Mouse (Mus musculus): ENCODE measurements around the gene Med12l. TPM values are rescaled to one million over a fixed set of nuclear protein-coding genes. Genes with fewer than 3 reads are reported as not detected.
A peak's percentile ranks its signal among the peaks of the same experiment; 100 is the strongest.

The Med12l gene
- polyA plus RNA-seq, 1 experiment from 2014 or later: 1.9 TPM

GRCm38 (mm10) chr3:59277502-59278253, 272.1 kb downstream of the Med12l start:
- no peak overlapping the region for H3K4me3 ChIP-seq
- no peaks in the 10 kb centered on the region for H3K36me3 ChIP-seq
- 21% methylated on average over 3 of the region's 3 CpGs for WGBS
- no peaks in the 10 kb centered on the region for H3K27me3 ChIP-seq
- ATAC-seq (ENCODE audit: borderline replicate concordance, extremely low read depth, low FRiP score, low TSS enrichment): peak; percentile 62; the same call in 1 of the 2 replicates
- H3K4me2 ChIP-seq: no peak overlapping the region
- no peaks in the 10 kb centered on the region for H3K4me1 ChIP-seq
- H3K9ac ChIP-seq: no peak overlapping the region
- H3K9me3 ChIP-seq: no peaks in the 10 kb centered on the region
- no peak overlapping the region for H3K27ac ChIP-seq

GRCm38 (mm10) chr3:59278254-59278533, 272.6 kb downstream of the Med12l start:
- no peaks in the 10 kb centered on the region for H3K9me3 ChIP-seq
- no peak overlapping the region for H3K4me2 ChIP-seq
- no peak overlapping the region for H3K9ac ChIP-seq
- no peaks in the 10 kb centered on the region for H3K27me3 ChIP-seq
- 68% methylated on average over 3 of the region's 3 CpGs for WGBS
- no peak overlapping the region for H3K4me3 ChIP-seq
- peak; percentile 19; the same call in 1 of the 2 replicates for ATAC-seq (ENCODE audit: borderline replicate concordance, extremely low read depth, low FRiP score, low TSS enrichment)
- no peaks in the 10 kb centered on the region for H3K4me1 ChIP-seq
- no peak overlapping the region for H3K27ac ChIP-seq
- no peaks in the 10 kb centered on the region for H3K36me3 ChIP-seq

- ATAC-seq (ENCODE audit: borderline replicate concordance, extremely low read depth, low FRiP score, low TSS enrichment): 0 out of 2 replicates have a peak, but pooled peaks have one; percentile 19
- no peaks in the 10 kb centered on the region for H3K36me3 ChIP-seq
- H3K4me3 ChIP-seq: no peak overlapping the region
- no peak overlapping the region for H3K27ac ChIP-seq
- H3K4me2 ChIP-seq: no peak overlapping the region
- no peak overlapping the region for H3K9ac ChIP-seq
- H3K9me3 ChIP-seq: no peaks in the 10 kb centered on the region
- H3K4me1 ChIP-seq: no peaks in the 10 kb centered on the region
- no peaks in the 10 kb centered on the region for H3K27me3 ChIP-seq
These were observed 273.0 kb downstream of the Med12l start for GRCm38 (mm10) chr3:59278620-59279019.

GRCm38 (mm10) chr3:59290551-59290950, 284.9 kb downstream of the Med12l start:
- H3K4me3 ChIP-seq: no peak overlapping the region
- no peaks in the 10 kb centered on the region for H3K9me3 ChIP-seq
- no peak overlapping the region for H3K27ac ChIP-seq
- no peaks in the 10 kb centered on the region for H3K4me1 ChIP-seq
- no peaks in the 10 kb centered on the region for H3K36me3 ChIP-seq
- H3K9ac ChIP-seq: no peak overlapping the region
- 48% methylated on average over 2 of the region's 2 CpGs for WGBS
- H3K4me2 ChIP-seq: no peak overlapping the region
- H3K27me3 ChIP-seq: no peaks in the 10 kb centered on the region
- no peak for ATAC-seq (ENCODE audit: borderline replicate concordance, extremely low read depth, low FRiP score, low TSS enrichment)

- Histone ChIP-seq H3K4me3 (no peak overlapping the region), H3K4me1 (no peaks in the 10 kb centered on the region), H3K27ac (no peak overlapping the region), H3K9me3 (no peaks in the 10 kb centered on the region), H3K27me3 (no peaks in the 10 kb centered on the region), H3K36me3 (no peaks in the 10 kb centered on the region), H3K4me2 (no peak overlapping the region), H3K9ac (no peak overlapping the region)
- ATAC-seq (ENCODE audit: borderline replicate concordance, extremely low read depth, low FRiP score, low TSS enrichment): no peak
- 86% methylated on average over 5 of the region's 5 CpGs for WGBS
These were observed 288.0 kb downstream of the Med12l start for GRCm38 (mm10) chr3:59293437-59294199.

- ATAC-seq (ENCODE audit: borderline replicate concordance, extremely low read depth, low FRiP score, low TSS enrichment): no peak
- Histone ChIP-seq H3K9ac (no peak overlapping the region), H3K36me3 (no peaks in the 10 kb centered on the region)
These were observed 290.3 kb downstream of the Med12l start for GRCm38 (mm10) chr3:59295699-59296562.

GRCm38 (mm10) chr3:59296563-59297130, 291.0 kb downstream of the Med12l start:
- ATAC-seq (ENCODE audit: borderline replicate concordance, extremely low read depth, low FRiP score, low TSS enrichment): no peak
- Histone ChIP-seq H3K4me1 (no peaks in the 10 kb centered on the region), H3K9me3 (no peaks in the 10 kb centered on the region), H3K4me2 (no peak overlapping the region), H3K4me3 (no peak overlapping the region), H3K27ac (no peak overlapping the region), H3K27me3 (no peaks in the 10 kb centered on the region), H3K36me3 (no peaks in the 10 kb centered on the region), H3K9ac (no peak overlapping the region)
- WGBS: 82% methylated on average over 5 of the region's 5 CpGs

More at GRCm38 (mm10) chr3:59295699-59296562, 290.3 kb downstream of the Med12l start:
- no peak overlapping the region for H3K27ac ChIP-seq
- no peak overlapping the region for H3K4me3 ChIP-seq
- H3K27me3 ChIP-seq: no peaks in the 10 kb centered on the region
- 85% methylated on average over 16 of the region's 16 CpGs for WGBS
- no peaks in the 10 kb centered on the region for H3K4me1 ChIP-seq
- H3K4me2 ChIP-seq: no peak overlapping the region
- no peaks in the 10 kb centered on the region for H3K9me3 ChIP-seq

- Histone ChIP-seq H3K4me3 (no peak overlapping the region), H3K4me2 (no peak overlapping the region), H3K27me3 (no peaks in the 10 kb centered on the region), H3K9ac (no peak overlapping the region), H3K36me3 (no peaks in the 10 kb centered on the region), H3K27ac (no peak overlapping the region), H3K4me1 (no peaks in the 10 kb centered on the region), H3K9me3 (no peaks in the 10 kb centered on the region)
- WGBS: 81% methylated on average over 16 of the region's 16 CpGs
- ATAC-seq (ENCODE audit: borderline replicate concordance, extremely low read depth, low FRiP score, low TSS enrichment): no peak
These were observed 292.0 kb downstream of the Med12l start for GRCm38 (mm10) chr3:59297653-59298052.

- Histone ChIP-seq H3K4me1 (no peaks in the 10 kb centered on the region), H3K9ac (no peak overlapping the region), H3K36me3 (no peaks in the 10 kb centered on the region), H3K4me3 (no peak overlapping the region), H3K27me3 (no peaks in the 10 kb centered on the region), H3K4me2 (no peak overlapping the region), H3K27ac (no peak overlapping the region), H3K9me3 (no peaks in the 10 kb centered on the region)
- WGBS: 87% methylated on average over 5 of the region's 5 CpGs
- ATAC-seq (ENCODE audit: borderline replicate concordance, extremely low read depth, low FRiP score, low TSS enrichment): no peak
These were observed 299.3 kb downstream of the Med12l start for GRCm38 (mm10) chr3:59304944-59305343.

- WGBS: 73% methylated on average over 2 of the region's 2 CpGs
- H3K27ac ChIP-seq: no peak overlapping the region
- no peak for ATAC-seq (ENCODE audit: borderline replicate concordance, extremely low read depth, low FRiP score, low TSS enrichment)
- H3K9me3 ChIP-seq: no peaks in the 10 kb centered on the region
- no peak overlapping the region for H3K4me3 ChIP-seq
- H3K27me3 ChIP-seq: no peaks in the 10 kb centered on the region
- no peak overlapping the region for H3K9ac ChIP-seq
- H3K36me3 ChIP-seq: no peaks in the 10 kb centered on the region
- H3K4me2 ChIP-seq: no peak overlapping the region
- H3K4me1 ChIP-seq: no peaks in the 10 kb centered on the region
These were observed 299.9 kb downstream of the Med12l start for GRCm38 (mm10) chr3:59305518-59305917.

GRCm38 (mm10) chr3:59312610-59313009, 307.0 kb downstream of the Med12l start:
- no peak for ATAC-seq (ENCODE audit: borderline replicate concordance, extremely low read depth, low FRiP score, low TSS enrichment)
- Histone ChIP-seq H3K4me3 (no peak overlapping the region), H3K9me3 (no peaks in the 10 kb centered on the region), H3K4me1 (no peaks in the 10 kb centered on the region), H3K4me2 (no peak overlapping the region), H3K27me3 (no peaks in the 10 kb centered on the region), H3K9ac (no peak overlapping the region), H3K36me3 (no peaks in the 10 kb centered on the region), H3K27ac (no peak overlapping the region)
- 75% methylated on average over 10 of the region's 10 CpGs for WGBS

Measured in lung, embryonic 15.5 days (tissue).